Mouse (Mus musculus) ZHBTc4 (cell line): Measurements from ENCODE around the gene Tuba1b.

Source experiments
- DNase-seq: peaks from one replicate; pipeline ENCODE4 v3.0.0-alpha.2; 2011; ENCODE audit warnings: low read depth, low spot score

The Tuba1b gene

DNA sequence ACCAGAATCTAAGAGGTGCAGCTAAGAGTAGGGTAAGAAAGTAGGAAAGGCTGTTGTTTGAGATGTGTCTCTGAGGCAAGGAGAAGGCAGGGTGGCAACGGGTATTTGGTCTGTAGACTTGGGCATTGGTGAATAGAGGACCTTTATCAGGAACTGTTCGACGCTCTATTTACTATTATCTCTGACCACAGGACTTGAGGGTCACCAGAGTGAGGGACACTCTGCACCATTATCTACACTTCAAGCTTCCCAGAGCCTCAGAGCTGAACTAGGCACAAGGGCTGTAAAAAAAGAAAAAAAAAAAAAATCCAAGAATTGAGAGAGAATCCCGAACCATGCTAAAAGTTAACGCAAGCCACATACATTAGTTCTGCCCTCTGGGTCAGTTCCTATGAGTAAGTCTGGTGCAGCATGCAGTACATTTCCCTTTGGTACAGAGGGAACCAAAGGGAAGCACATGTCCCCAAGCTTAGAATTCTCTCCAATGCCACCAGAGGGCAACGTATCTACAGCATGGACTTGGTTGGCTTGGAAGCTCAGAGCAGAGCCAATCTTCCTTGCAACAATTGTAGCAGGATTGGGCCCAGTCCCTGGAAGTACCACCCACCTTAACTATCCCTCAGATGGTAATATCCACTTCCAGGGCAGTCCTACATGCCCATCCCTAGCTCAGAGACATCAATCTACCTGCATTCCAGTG lies 42.3 kb downstream of the Tuba1b start:
- peak; percentile 88 for DNase-seq

DNA sequence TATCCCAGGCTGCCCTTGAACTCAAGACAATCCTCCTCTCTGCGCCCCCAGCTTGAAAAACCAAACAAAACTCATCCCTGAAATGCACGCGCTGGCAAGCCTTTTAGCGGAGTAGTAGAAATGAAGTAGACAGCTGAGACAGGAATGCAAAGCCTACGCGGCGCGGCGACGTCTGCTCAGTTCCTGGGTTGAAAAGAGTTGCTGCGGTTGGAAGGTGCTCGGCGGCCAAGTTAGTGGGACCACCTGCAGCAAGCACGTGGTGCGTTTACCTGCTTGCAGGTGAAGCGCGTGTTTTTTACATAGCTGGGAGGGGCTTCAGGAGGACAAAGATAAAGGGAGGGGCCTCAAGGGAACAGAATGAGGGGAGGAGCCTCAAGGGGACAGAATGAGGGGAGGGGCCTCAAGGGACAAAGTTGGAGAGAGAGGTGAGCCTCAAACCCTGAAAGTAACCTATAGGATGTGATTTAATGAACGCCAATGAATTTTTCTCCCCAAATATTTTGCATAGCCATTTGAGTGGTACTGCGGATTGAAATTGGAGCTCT lies 43.1 kb downstream of the Tuba1b start:
- DNase-seq, result peak; percentile 82

DNA sequence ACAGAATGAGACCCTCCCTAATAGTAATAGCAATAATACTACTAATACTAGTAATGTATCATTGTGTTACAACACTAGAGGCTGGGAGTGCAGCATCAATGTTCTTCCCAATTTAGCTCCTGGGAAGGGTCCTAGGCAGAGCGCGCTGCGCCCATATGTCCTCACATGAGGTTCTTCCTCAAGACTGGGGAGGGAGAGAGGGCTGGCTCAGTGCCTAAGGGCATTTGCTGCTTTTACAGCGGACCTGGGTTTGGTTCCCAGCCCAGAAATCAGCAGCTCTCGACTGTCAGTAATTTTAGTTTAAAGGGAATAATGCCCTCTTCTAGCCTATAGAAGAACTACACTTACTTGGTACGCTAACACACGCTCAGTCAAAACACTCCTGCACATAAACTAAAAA lies 46.8 kb downstream of the Tuba1b start:
- no peak for DNase-seq

DNA sequence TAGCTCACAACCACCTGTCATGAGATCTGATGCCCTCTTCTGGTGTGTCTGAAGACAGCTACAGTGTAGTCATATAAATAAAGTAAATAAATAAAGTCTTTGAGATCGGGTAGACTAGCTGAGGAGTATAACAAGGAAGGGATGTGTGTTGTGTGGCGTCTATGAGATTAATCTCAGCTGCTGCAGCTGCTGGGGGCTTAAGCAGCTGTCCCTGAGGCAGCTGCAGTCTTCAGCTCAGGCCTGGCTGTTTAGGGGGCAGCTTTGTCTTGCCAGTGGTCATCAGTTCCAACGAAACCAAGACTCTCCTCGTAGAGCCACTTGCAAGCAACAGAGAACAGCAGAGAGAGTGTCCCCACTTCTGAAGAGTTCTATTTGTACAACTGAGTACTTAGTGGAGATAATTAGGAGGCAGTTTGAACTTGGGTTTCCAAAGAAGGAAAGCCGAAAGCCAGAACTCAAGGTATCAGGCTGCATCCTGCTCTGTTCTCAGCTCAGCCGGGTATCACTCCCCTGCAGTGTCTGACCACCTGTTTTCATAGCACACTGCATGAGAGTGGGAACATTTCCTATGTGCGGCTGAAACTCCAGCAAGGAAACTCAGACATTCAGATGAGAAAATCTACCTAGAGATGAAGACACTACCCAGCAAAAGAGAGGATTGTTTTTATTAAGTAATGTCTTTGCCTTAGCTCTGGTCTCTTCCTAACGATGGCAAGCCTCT lies 47.5 kb downstream of the Tuba1b start:
- DNase-seq, result no peak

DNA sequence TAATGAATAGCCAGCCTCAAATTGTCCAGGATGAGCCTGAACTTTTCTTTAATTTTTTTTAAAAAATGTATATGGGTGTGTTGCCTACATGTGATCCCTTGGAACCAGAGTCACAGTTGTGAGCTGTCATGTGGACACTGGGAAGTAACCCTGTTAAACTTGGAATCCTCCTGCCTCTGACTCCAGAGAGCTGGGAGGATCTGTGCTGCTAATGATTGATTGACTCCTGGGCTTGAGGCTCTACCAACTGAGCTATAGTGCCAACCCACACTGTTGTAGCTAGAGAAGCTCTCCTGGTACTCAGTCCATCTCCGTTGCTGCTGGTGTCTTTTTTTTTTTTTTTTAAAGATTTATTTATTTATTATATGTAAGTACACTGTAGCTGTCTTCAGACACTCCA lies 50.3 kb downstream of the Tuba1b start:
- no peak for DNase-seq

DNA sequence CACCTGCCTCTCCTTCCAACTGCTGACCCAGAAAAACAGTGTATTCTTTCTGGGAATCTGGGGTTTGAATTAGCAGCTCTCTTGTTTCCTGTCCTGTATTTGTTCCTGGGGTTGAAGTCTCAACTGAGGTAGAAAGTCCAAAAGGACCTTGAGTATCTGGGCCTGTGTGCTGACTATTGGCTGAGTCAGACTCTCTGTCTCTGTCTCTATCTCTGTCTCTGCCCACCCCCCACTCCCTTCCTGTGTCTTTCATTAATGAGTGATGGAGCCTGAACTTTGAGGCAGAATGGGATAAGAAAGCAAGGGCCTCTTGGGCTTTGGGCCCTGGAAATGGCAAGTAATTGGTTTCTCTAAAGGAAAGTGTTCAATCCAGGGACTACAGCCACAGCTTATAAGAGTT lies 50.7 kb downstream of the Tuba1b start:
- no peak for DNase-seq

DNA sequence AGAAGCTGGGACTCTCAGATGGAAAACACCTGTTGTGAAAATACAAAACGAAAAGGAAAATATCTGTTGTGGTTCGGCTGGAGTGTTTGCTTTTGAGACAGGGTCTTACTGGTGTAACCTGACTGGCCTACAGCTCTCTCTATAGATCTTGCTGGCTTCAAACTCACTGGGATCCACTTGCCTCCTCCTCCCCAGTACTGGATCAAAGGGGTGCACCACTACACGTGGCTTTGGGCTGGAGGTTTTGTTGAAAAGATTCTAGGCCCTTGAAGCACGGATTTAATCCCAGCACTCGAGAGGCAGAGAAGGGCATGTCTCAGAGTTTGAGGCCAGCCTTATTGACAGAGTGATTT lies 52.7 kb downstream of the Tuba1b start:
- no peak for DNase-seq
